Mouse (Mus musculus) hindbrain, embryonic 15.5 days (tissue): ENCODE measurements around the gene Auh. TPM values are rescaled to one million over a fixed set of nuclear protein-coding genes. Genes with fewer than 3 reads are reported as not detected.

Source experiments
- ATAC-seq: fragments of 200-750 bp; cut with Nextera tagmentation; 2 replicates; pipeline ENCODE4 v1.8.0; 2017; ENCODE audit warnings: low read depth, moderate number of reproducible peaks, moderate TSS enrichment; ENCODE audit not compliant: low FRiP score
- H3K27ac ChIP-seq: fragments of 300-500 bp; sonication (generic); replicated peaks from 2 replicates; pipeline ENCODE4 v1.5.1; 2015; ENCODE audit warnings: mild to moderate bottlenecking, inconsistent platforms
- H3K27me3 ChIP-seq: fragments of 300-500 bp; sonication (generic); 2 replicates; pipeline ENCODE4 v1.6.1; 2015; ENCODE audit warnings: control low read depth, inconsistent platforms
- H3K36me3 ChIP-seq: fragments of 300-500 bp; sonication (generic); 2 replicates; pipeline ENCODE4 v1.6.1; 2015; ENCODE audit warnings: control low read depth, inconsistent platforms
- H3K4me1 ChIP-seq: fragments of 300-500 bp; sonication (generic); replicated peaks from 2 replicates; pipeline ENCODE4 v1.6.1; 2015; ENCODE audit warnings: control low read depth, inconsistent platforms
- H3K4me2 ChIP-seq: fragments of 300-500 bp; sonication (generic); 2 replicates; pipeline ENCODE4 v1.6.1; 2015; ENCODE audit warnings: moderate library complexity, mild to moderate bottlenecking, inconsistent platforms
- H3K4me3 ChIP-seq: fragments of 300-500 bp; sonication (generic); 2 replicates; pipeline ENCODE4 v1.5.1; 2015; ENCODE audit warnings: mild to moderate bottlenecking, inconsistent platforms
- H3K9ac ChIP-seq: fragments of 300-500 bp; sonication (generic); 2 replicates; pipeline ENCODE4 v1.6.1; 2015; ENCODE audit warnings: inconsistent platforms
- H3K9me3 ChIP-seq: fragments of 300-500 bp; sonication (generic); 2 replicates; pipeline ENCODE4 v1.6.1; 2016; ENCODE audit warnings: control low read depth, inconsistent platforms
- WGBS: fragments of 180-500 bp; shearing (Covaris S2); methylation state at CpG from one replicate; pipeline ENCODE4 v1.1.7; 2015; 5-methylcytosine and 5-hydroxymethylcytosine counted together
- polyA plus RNA-seq: library from polyadenylated mRNA; unstranded; fragments of >200 nt; fragmentation: Nextera tagmentation; extraction: Ambion mirVana; gene quantifications from 2 replicates; pipeline ENCODE4 v1.2.1, GENCODE M21; 2015

The Auh gene
- 60.1 and 67.5 TPM in 2 replicates for polyA plus RNA-seq

GRCm38 (mm10) chr13:52929209-52930171 lies at the start of gene Auh:
Gene Auh, minus strand, starts transcription at chr13:52929681.
- H3K36me3 ChIP-seq, result no peaks in the 10 kb centered on the region
- peak within 1 kb of the TSS; percentile 87 for H3K27ac ChIP-seq
- peak within 1 kb of the TSS; percentile 80 for H3K9ac ChIP-seq
- peak within 1 kb of the TSS; percentile 86 for H3K4me3 ChIP-seq
- no peaks in the 10 kb centered on the region for H3K27me3 ChIP-seq
- no peaks in the 10 kb centered on the region for H3K9me3 ChIP-seq
- H3K4me2 ChIP-seq, result peak within 1 kb of the TSS; percentile 67
- WGBS, result under 1% methylated on average over 63 of the region's 63 CpGs
- H3K4me1 ChIP-seq, result peaks cover 23% of the 10 kb centered on the region
- ATAC-seq, result peak; percentile 97

GRCm38 (mm10) chr13:52978321-52978981 lies 49.0 kb upstream of the Auh start:
- peak overlapping the region; percentile 83 for H3K4me3 ChIP-seq
- H3K9me3 ChIP-seq, result no peaks in the 10 kb centered on the region
- H3K9ac ChIP-seq, result peak overlapping the region; percentile 92
- H3K4me1 ChIP-seq, result peaks cover 44% of the 10 kb centered on the region
- H3K27me3 ChIP-seq, result no peaks in the 10 kb centered on the region
- ATAC-seq, result peak; percentile 25; the same call in 1 of the 2 replicates
- peak overlapping the region; percentile 96 for H3K4me2 ChIP-seq
- WGBS, result under 1% methylated on average over 61 of the region's 64 CpGs
- H3K27ac ChIP-seq, result peak overlapping the region; percentile 97
- no peaks in the 10 kb centered on the region for H3K36me3 ChIP-seq

GRCm38 (mm10) chr13:52977757-52978156 lies 48.3 kb upstream of the Auh start:
- peaks cover 44% of the 10 kb centered on the region for H3K4me1 ChIP-seq
- WGBS, result 15% methylated on average over 4 of the region's 4 CpGs
- ATAC-seq, result no peak

GRCm38 (mm10) chr13:52977221-52977609 lies 47.7 kb upstream of the Auh start:
- Histone ChIP-seq H3K36me3 (no peaks in the 10 kb centered on the region), H3K9ac (peak overlapping the region; percentile 92), H3K27ac (peak overlapping the region; percentile 97), H3K9me3 (no peaks in the 10 kb centered on the region), H3K4me2 (peak overlapping the region; percentile 96), H3K4me3 (peak overlapping the region; percentile 83), H3K4me1 (peaks cover 40% of the 10 kb centered on the region), H3K27me3 (no peaks in the 10 kb centered on the region)
- no peak for ATAC-seq
- WGBS, result 69% methylated on average over 9 of the region's 9 CpGs

More at GRCm38 (mm10) chr13:52977757-52978156, 48.3 kb upstream of the Auh start:
- Histone ChIP-seq H3K9me3 (no peaks in the 10 kb centered on the region), H3K4me3 (peak overlapping the region; percentile 83), H3K9ac (peak overlapping the region; percentile 92), H3K36me3 (no peaks in the 10 kb centered on the region), H3K27me3 (no peaks in the 10 kb centered on the region), H3K27ac (peak overlapping the region; percentile 97), H3K4me2 (peak overlapping the region; percentile 96)

- peak overlapping the region; percentile 35; the same call in 1 of the 2 replicates for H3K27ac ChIP-seq
- H3K4me2 ChIP-seq, result peak overlapping the region; percentile 96
- peaks cover 35% of the 10 kb centered on the region for H3K4me1 ChIP-seq
- peak overlapping the region; percentile 6; the same call in 1 of the 2 replicates for H3K4me3 ChIP-seq
- no peaks in the 10 kb centered on the region for H3K9me3 ChIP-seq
- H3K9ac ChIP-seq, result no peak overlapping the region
- ATAC-seq, result no peak
- WGBS, result 17% methylated on average over 16 of the region's 16 CpGs
- no peaks in the 10 kb centered on the region for H3K27me3 ChIP-seq
- H3K36me3 ChIP-seq, result no peaks in the 10 kb centered on the region
These were observed 47.2 kb upstream of the Auh start for GRCm38 (mm10) chr13:52976510-52977220.

GRCm38 (mm10) chr13:52976130-52976509 lies 46.6 kb upstream of the Auh start:
- Histone ChIP-seq H3K36me3 (no peaks in the 10 kb centered on the region), H3K4me1 (peaks cover 35% of the 10 kb centered on the region), H3K9me3 (no peaks in the 10 kb centered on the region), H3K4me2 (peak overlapping the region; percentile 96), H3K4me3 (0 out of 2 replicates have a peak overlapping the region, but pooled peaks have one; percentile 6), H3K27me3 (no peaks in the 10 kb centered on the region), H3K27ac (peak overlapping the region; percentile 35; the same call in 1 of the 2 replicates), H3K9ac (no peak overlapping the region)
- WGBS, result 37% methylated on average over 8 of the region's 8 CpGs
- no peak for ATAC-seq

- no peak for ATAC-seq
- H3K4me2 ChIP-seq, result no peak overlapping the region
These were observed 45.2 kb upstream of the Auh start for GRCm38 (mm10) chr13:52974676-52975075.

GRCm38 (mm10) chr13:52973427-52973826 lies 43.9 kb upstream of the Auh start:
- Histone ChIP-seq H3K36me3 (no peaks in the 10 kb centered on the region; the same call in 1 of the 2 replicates), H3K9ac (no peak overlapping the region), H3K27ac (no peak overlapping the region), H3K4me3 (no peak overlapping the region), H3K4me1 (peaks cover 35% of the 10 kb centered on the region), H3K9me3 (no peaks in the 10 kb centered on the region), H3K27me3 (no peaks in the 10 kb centered on the region), H3K4me2 (no peak overlapping the region)
- 91% methylated on average over 10 of the region's 10 CpGs for WGBS
- ATAC-seq, result no peak

More at GRCm38 (mm10) chr13:52974676-52975075, 45.2 kb upstream of the Auh start:
- Histone ChIP-seq H3K36me3 (no peaks in the 10 kb centered on the region), H3K9ac (no peak overlapping the region), H3K4me3 (no peak overlapping the region), H3K9me3 (no peaks in the 10 kb centered on the region), H3K27me3 (no peaks in the 10 kb centered on the region), H3K4me1 (peaks cover 35% of the 10 kb centered on the region), H3K27ac (no peak overlapping the region)
- WGBS, result 76% methylated on average over 3 of the region's 3 CpGs

GRCm38 (mm10) chr13:52972626-52973025 lies 43.1 kb upstream of the Auh start:
- no peaks in the 10 kb centered on the region for H3K27me3 ChIP-seq
- no peak overlapping the region for H3K4me3 ChIP-seq
- no peak for ATAC-seq
- H3K4me1 ChIP-seq, result peaks cover 31% of the 10 kb centered on the region
- H3K9me3 ChIP-seq, result no peaks in the 10 kb centered on the region
- WGBS, result 92% methylated on average over 3 of the region's 3 CpGs
- no peak overlapping the region for H3K4me2 ChIP-seq
- peaks cover 8% of the 10 kb centered on the region for H3K36me3 ChIP-seq
- no peak overlapping the region for H3K9ac ChIP-seq
- no peak overlapping the region for H3K27ac ChIP-seq

GRCm38 (mm10) chr13:52970876-52971275 lies 41.4 kb upstream of the Auh start:
- H3K36me3 ChIP-seq, result peaks cover 22% of the 10 kb centered on the region
- H3K4me1 ChIP-seq, result peaks cover 14% of the 10 kb centered on the region
- H3K9me3 ChIP-seq, result no peaks in the 10 kb centered on the region
- no peak overlapping the region for H3K4me3 ChIP-seq
- no peak for ATAC-seq
- H3K4me2 ChIP-seq, result no peak overlapping the region
- no peak overlapping the region for H3K27ac ChIP-seq
- H3K9ac ChIP-seq, result no peak overlapping the region
- no peaks in the 10 kb centered on the region for H3K27me3 ChIP-seq
- 82% methylated on average over 6 of the region's 6 CpGs for WGBS

- 92% methylated on average over 4 of the region's 4 CpGs for WGBS
- Histone ChIP-seq H3K4me1 (no peaks in the 10 kb centered on the region), H3K9me3 (no peaks in the 10 kb centered on the region), H3K27ac (no peak overlapping the region), H3K36me3 (peaks cover 30% of the 10 kb centered on the region), H3K27me3 (no peaks in the 10 kb centered on the region), H3K9ac (no peak overlapping the region), H3K4me3 (no peak overlapping the region), H3K4me2 (no peak overlapping the region)
- ATAC-seq, result no peak
These were observed 33.4 kb upstream of the Auh start for GRCm38 (mm10) chr13:52962922-52963321.
